Mouse (Mus musculus) layer of hippocampus, postnatal 10 days (tissue): ENCODE results near the gene Dysf. TPM values are rescaled to one million over a fixed set of nuclear protein-coding genes. Genes with fewer than 3 reads are reported as not detected.

Source experiments
- DNase-seq, 2 experiments: peaks; one replicate each; pipeline ENCODE4 v3.0.0; 2021; ENCODE audit warnings: low spot score in 2 of 2
- total RNA-seq, 2 experiments: library from RNA; stranded (reverse); gene quantifications; 2 replicates each; pipeline ENCODE4 v1.2.3; 2021

The Dysf gene
- total RNA-seq, 2 experiments from 2014 or later: 3.5 to 4.0 TPM

GRCm38 (mm10) chr6:84110377-84110776, 102.0 kb downstream of the Dysf start:
- no peak for DNase-seq

DNA sequence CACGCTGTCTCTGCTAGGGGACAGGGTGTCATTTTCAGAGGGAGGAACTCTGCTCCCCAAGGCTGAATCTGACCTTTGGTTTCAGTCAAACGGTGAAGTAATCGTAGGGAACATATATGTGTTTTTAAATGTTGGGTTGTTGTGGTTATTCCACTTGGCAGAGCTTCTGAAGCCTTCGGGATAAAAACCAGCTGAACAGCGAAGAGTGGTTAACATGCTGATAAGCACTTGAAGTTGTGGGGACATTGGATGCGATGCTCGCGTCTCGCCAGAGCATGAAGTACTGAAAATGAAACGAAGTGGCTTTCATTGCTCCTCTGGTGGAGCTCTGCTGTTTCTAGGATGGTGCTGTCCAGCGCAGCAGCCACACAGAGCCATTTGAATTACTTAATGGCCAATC, 102.7 kb downstream of the Dysf start:
- no peak for DNase-seq

GRCm38 (mm10) chr6:84119731-84120530, 111.5 kb downstream of the Dysf start:
- DNase-seq: peak; percentile 59 to 67

- DNase-seq: no peak
Measured at GRCm38 (mm10) chr6:84124609-84125008, 116.2 kb downstream of the Dysf start.

DNA sequence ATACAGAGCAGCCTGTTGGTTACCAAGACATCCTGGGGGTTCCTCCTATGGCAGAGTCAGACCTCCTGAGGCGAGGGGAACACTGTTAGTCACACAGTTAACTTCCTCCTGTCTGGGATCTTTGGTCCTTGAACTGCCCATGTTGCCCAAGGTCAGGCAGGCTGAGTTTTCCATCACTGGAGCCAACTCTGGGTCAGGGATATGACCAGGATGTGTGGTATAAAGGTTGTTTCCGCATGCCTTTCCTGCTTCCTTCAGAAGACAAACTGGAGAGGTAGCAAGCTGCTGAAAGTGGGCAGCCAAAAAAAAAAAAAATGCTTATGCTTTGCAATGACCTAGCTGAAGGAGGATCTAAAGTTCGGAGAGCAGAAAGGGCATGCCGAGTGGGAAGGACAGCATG, 116.7 kb downstream of the Dysf start:
- no peak for DNase-seq

- DNase-seq: no peak
Measured at GRCm38 (mm10) chr6:84128229-84128628, 119.8 kb downstream of the Dysf start.

DNA sequence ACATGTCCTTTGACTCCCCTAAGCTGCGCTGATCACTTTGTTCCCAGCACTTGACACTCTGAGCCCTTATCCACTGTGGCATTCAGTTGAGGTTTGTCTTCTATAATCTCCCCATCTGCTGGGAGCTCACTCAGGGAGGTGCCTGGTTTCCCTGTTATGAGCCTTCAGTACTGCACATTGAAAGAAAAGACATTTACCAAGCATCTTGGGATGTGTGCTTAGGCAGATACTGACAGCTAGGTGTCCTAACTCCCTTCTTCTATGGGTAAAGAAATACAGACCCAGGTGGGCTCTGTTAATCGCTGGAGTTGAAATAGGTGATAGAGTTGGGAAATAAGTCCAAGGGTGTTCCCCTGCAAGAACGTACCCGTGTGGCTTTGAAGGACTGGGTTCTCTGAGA, 122.5 kb downstream of the Dysf start:
- no peak for DNase-seq

GRCm38 (mm10) chr6:84131539-84131938, 123.1 kb downstream of the Dysf start:
- no peak for DNase-seq

DNA sequence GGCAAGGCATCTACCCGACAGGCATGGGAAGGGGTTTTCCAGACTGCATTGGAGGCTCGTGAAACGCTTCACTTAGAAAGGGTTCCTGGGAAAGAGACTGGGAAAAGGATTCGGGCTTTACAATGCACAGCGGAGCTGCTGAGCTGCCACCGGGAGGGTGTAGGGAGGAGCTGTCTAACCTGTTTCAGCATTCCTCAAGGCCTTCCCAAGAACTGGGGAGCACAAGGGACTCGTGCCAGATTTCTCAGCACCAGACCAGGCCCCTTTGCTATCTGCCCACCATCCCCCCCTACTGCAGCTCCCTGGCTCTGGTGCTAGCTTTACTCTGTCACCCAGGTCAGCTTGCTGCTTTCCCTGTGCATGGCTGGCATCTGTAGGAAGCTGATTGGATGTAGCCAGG, 124.7 kb downstream of the Dysf start:
- DNase-seq: no peak

GRCm38 (mm10) chr6:84133996-84134721, 125.8 kb downstream of the Dysf start:
- no peak for DNase-seq

DNA sequence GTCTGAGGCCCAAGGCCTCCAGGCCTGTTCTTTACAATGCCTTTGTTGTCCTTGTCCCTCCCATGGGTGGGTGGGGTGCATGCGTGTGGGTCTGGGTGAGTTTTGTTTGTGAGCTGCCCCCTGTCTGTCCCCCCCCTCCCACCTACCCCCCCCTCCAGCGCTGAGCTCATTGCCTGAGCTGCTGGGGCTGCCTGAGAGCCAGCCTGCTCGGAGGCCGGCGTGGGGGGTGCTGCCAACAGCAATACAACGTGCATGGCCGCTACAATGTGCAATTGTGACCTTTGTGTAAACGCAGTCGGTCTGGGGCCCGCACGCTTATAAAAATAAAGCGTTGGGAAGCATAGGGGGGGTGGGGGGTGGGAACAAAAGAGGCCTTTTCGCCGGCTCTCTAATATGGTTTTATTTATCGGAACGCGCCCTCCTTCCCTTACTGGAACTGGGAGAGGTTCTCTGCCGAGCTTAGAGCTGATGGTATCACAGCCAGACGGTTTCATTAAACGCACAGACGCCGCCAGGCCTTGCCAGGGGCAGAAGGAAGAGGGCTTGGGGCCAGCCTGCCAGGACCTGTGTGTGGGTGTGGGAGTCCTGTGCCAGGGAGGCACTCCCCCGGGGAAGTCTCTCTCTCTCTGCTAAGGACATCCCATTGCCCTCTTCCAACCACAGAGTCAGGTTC, 126.5 kb downstream of the Dysf start:
- DNase-seq: peak; percentile 69 to 75

- no peak for DNase-seq
Measured at GRCm38 (mm10) chr6:84135709-84136108, 127.3 kb downstream of the Dysf start.

DNA sequence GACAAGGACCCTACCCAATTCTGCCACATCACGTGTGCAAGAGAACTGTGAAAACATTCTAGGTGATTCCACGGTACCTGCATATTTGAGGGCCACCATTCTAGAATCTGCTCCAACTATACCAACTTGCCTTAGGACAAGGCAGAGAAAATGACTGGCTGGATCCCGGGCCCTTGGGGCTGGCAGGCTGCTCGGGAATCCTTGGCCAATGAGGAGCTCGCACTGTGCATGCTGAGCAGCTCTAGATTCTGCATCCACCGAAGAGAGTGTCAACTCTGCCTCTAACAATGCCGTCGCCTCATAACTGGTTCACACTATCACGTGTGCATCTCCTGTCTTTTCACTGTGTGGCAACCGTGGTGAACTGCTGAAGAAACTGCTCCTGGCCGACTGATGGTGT, 128.0 kb downstream of the Dysf start:
- peak in 1 of 2 experiments; percentile 48 for DNase-seq

DNA sequence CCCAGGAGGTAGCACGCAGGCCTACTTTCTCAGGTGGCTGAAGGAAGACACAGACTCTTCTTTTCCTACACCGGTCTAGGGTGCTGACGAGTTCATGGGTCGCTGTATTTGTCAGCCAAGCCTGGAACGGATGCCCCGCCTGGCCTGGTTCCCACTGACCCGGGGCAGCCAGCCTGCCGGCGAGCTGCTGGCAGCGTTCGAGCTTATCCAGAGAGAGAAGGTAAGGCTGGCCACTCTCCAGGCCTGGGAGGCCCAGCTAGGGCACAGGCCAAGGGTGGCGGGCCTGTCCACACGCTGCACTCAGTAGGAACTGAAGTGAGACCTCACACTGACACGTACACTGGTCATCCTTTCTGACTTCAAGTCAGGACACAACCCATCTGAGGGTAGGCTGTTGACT, 131.5 kb downstream of the Dysf start:
- peak in 1 of 2 experiments; percentile 47 for DNase-seq

DNA sequence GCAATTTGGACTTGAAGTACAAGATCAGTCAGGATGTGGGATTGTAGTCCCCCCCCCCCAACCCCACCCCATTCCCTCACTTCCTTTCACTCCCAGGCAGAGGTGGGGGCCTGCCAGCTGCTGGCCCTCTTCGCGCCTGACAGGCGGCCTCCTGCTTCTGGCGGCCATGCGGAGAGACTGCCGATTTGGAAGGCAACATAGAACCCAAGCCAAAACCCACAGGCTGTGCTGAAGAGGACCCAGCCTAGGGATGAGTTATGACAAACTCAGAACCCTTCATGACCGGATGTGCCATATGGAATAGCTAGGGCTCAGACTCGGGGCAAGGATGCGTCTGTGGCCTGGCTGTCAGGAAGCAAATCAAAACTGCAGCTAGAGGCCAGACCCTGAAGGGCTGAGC, 134.1 kb downstream of the Dysf start:
- peak; percentile 49 to 56 for DNase-seq

DNA sequence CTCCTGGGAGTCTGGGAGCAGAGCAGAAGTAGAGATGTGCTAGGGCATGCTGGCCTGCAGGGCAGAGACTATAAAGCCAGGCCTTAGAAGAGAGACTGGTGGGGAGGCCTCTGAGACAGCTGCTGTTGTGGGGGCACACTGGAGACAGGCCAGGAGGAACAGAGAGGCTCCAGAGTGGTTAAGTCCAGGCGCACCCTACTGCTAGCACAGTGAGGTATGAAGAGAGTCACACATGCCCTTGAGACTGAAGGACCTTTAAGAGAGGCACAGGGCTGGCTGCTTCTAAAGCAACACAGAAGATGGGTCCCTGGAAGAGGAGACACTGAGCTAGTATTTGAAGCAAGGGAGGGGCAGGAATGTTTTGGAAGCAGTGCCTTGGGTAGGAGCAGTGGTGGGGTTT, 134.9 kb downstream of the Dysf start:
- no peak for DNase-seq

DNA sequence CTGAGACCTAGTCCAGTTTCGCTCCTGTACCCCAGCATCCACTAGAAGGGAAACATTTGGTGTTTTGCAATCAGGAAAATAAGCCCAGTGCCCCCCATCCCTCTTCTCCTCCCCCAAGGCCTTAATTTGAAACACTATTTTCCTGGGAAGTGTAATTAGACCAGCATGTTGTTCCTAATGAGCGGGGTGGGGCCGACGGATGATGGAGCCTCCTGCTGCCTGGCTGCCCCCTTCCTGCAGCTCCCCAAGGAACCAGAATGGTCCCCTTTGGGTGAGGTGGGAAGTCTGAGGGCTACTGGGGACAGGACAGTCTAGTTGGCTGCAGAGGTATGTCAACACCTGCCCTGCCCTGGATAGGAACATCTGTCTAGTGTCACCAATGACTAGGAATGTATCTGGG, 136.0 kb downstream of the Dysf start:
- DNase-seq: no peak

GRCm38 (mm10) chr6:84147206-84148004, 139.0 kb downstream of the Dysf start:
- no peak for DNase-seq

DNA sequence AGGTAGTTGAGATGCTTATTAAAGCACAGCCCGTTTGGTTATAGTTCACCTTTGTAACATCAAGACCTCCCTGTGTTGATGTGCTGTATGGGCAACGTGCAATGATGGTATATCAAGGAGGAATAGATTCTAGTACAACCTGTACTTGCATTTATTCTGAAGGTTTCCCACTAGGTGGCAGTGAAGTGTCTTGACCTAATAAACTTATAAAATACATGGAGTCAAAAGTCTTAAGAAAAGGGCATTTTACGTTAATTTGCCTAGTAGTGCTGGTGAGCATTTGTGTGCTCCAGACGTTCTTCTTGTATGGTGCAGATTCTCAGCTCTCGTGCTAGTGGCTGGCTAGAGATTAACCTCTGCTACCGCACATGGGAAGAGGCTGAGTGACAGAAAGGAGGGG, 140.1 kb downstream of the Dysf start:
- no peak for DNase-seq

DNA sequence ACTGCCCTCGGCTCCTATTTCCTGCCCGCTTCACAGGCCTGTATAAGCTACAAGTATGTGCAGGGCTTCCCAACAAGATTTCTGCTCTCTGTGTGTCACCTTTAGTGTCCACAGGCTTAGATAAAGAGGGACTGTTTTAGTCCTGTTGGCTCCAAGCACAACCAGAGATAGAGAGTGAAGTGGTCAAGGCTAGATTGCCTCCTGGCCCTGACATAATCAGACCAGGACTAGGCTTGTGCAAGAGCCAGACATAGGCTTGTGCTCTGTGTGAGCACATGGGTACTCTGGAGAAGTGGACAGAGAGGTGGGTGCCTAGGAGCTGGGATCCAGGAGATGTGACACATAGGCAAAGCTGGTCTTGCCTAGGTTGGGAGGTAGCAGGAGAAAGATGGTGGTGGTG, 146.1 kb downstream of the Dysf start:
- no peak for DNase-seq

GRCm38 (mm10) chr6:84155765-84156164, 147.4 kb downstream of the Dysf start:
- DNase-seq: no peak
